Mouse (Mus musculus) induced T-regulatory cell, adult 2 months (primary cell): Measurements from ENCODE around the gene Adgrl2.

Experiments
- DNase-seq: peaks from one replicate; pipeline ENCODE4 v3.0.0-alpha.2; 2012; ENCODE audit warnings: low read depth

The Adgrl2 gene

DNA sequence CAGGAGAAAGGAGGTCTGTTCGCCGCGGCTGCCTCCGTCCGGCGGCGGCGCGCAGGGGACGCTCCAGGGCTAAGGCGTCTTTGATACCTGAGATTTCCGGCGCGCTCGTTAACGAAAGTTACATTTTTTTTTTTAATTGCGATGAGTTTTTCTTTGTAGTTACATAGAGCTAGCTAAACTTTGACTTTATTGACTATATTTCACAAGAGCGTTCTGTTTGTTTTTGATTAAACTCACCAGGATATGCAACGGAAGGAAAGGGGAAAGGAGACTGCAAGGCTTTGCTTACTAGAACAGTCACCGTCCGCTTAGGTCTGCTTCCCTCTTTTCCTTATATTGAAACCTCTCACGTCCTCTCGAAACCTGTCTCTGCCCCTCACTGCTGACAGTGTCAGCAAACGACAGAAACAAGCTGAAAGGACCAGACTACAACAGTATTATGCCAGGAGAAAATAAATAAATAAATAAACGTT, at the start of gene Adgrl2:
Gene Adgrl2, minus strand, starts transcription at position 25 of the 473 bp plus-strand sequence.
- peak; percentile 8 for DNase-seq

DNA sequence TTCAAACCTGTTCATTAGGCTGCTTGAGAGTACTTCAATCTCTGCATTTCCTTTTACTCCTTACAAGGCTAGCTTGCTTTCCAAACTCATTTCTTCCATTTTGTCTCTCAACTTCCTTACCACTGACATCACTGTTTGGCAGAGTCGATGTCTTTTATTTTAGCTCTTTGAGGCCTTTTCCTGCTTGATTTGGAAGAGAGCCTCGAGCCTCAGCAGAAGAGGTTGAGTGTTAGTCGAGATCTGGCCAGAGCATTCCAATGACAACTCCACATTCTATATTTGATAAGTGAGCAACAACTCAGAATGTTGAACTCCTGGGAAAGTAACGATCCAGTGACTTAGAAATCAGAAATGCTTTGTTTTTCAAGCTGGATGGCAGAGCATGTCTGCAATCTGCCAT, 48.4 kb upstream of the Adgrl2 start:
- no peak for DNase-seq

DNA sequence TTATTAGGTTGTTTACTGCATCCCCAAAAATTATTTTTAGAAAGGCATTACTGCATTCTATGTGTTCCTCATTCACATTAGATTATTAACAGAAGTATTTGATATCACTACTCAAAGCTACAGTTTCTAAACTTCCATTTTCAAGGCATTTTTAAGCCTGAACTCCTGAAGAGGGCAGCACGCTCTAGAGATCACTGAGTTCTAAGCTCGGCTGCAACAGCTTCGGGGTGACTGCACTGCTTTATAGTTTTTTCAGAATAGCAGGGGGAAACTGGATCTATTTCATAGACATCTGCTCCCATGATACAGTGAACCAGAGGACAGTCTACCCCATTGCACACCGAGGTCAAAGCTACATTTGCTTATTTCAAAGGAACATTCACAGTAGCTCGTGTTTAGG, 29.6 kb upstream of the Adgrl2 start:
- no peak for DNase-seq

DNA sequence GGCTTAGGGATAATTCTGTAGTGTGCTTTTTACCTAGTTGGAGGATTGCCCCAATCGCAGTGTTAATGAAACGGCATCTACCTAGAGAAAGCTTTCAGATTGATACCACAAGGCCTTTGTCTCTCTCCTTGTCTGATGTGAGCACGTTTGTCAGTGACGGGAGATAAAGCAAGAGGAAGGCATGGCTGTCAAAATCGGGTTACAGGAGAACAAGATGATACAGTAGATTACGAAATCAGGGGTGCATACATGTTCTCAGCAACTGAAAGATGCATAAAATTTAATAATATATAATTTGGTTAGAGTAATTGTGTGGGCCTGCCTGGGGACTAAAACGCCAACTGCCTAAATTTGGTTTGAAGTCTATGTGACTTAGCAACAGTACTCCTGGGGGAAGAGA, 19.0 kb upstream of the Adgrl2 start:
- no peak for DNase-seq

DNA sequence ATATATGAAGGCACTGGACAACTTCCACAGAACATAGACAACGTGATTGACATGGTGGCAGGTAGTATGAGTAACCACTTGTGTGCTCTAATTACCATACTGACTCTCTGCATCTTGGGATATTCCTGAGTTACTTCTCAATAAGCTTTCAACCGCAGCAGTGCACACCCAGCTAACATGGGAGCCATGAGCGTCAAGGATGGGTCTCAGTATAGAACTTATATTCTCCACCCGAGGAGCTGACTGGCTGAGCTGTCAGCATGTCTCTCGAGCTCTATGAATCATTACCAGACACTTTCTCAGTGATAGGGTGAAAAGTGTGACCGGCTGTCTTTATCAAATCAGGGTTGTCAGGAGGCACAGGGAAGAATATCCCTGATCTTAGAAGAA, 18.3 kb upstream of the Adgrl2 start:
- no peak for DNase-seq

DNA sequence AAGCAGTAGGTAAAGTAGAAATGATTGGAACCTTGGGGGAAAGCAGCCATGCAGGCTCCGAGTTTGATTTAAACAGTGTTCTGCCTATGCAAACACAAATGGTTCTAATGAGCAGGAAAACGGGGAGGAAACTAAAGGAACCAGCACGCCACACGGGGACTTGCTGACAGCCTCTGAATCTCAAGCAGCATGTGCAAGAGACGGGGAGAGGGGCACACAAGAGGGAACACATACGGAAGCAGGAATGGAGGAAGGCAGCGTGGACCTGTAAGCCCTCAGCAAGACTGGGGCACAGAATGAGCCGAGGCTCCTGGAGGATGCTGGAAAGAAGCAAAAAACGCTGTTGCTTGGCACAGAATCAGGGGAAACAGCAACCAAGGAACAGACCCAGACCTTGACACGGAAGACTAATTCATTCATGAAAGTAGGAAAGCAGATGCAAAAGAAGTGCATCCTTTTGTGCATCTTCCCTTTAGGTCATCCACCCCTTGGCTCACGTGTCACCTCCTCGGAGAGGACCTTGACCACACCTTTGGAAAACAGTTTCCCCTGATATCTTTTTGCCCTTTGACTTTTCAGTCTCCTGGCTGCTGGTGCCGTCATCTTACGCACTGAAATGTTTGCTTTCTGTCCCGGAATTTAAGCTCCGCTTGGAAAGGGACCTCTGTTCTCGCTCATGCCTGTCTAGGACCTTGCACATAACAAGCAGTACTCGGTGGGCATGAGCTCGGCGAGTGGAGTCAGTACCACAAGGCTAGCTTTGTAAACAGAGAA, 17.7 kb upstream of the Adgrl2 start:
- DNase-seq: no peak

DNA sequence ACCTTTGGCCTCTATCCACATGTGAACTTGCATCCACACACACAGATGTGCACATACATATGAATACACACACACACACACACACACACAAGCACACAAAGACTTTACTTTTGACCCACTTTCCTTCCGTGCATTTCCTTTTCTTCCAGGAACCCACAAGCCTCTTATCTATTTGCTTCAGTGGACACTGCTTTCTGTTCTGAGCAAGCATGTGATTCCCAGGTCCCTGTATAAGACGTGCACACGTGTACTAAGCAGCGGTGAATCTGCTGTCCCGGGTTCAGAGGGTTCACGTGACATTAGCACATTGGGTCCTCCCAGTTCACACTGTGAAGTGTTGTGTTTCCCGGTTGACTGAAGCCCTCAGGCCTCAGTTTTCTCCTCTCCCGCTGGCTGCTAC, 11.0 kb upstream of the Adgrl2 start:
- DNase-seq: no peak

DNA sequence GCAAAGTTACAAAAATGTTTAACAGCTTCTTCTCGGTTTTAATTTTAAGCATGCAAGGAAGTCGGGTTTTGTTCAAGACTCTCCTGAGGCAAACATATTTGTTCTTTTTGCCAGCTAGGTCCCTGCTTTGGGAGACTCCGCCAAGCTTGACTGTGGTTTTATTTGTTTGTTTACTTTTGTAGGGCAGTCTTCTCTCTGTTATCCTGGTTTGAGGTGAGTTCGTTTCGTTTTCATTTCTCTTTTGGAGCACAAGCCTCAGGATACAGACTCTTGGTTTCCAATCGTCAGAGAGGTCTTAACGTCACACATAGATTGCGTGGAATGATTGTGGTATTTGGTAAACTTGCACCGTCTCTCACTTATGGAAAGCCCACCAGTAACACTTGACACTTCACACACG, 8.3 kb upstream of the Adgrl2 start:
- no peak for DNase-seq

DNA sequence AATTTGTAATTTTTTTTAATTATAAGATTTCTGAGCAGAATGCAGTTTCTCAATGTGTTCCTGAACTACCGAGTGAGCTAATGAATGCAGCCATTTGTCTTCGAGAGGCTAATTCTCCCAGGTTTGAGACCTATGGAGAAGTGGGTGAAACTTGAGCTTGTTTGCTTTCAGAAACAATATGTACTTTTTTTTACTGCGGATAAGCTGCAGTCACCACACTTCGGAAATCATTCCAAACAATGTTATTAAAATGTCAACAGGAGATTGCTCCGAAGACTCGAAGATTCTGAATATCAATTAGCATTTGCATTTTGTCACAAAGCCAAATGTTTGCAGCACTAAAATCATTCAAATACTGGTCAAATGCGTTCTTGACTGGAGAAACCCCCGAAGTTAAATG, 701 bp upstream of the Adgrl2 start:
- DNase-seq: no peak

DNA sequence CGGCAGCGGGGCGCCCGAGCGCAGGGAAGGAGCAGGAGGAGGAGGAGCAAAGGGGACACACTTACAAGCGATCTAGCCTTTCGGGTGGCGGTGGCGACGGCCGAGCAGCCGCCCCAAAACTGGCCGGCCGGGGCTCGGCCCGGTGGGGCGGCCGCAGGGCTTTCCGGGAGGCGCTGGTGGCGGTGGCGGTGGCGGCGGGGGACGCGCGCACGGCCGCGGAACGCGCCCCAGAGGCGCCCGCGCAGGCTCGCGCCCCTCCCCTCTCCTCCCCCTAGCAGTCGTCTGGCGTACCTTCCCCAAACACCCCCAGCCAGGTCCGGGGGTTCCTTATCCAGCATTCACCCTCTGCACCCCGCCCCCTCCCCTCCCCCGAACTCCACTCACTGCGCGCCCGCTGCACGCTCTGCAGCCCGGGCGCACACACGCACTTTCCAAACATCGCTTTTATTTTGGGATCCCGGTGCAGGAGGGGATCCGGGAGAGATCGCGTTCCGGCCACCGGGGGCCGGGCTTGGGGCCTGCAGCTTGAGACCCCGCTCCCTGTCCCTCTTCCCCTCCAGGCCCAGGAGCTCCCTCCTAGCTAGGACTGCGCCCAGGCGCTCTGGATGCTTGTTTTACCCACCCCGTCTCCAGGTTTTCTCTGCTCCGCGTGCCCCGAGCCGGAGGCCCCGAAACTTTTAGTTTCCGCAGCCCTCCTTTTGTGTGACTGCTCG, 381 bp downstream of the Adgrl2 start:
- no peak for DNase-seq

DNA sequence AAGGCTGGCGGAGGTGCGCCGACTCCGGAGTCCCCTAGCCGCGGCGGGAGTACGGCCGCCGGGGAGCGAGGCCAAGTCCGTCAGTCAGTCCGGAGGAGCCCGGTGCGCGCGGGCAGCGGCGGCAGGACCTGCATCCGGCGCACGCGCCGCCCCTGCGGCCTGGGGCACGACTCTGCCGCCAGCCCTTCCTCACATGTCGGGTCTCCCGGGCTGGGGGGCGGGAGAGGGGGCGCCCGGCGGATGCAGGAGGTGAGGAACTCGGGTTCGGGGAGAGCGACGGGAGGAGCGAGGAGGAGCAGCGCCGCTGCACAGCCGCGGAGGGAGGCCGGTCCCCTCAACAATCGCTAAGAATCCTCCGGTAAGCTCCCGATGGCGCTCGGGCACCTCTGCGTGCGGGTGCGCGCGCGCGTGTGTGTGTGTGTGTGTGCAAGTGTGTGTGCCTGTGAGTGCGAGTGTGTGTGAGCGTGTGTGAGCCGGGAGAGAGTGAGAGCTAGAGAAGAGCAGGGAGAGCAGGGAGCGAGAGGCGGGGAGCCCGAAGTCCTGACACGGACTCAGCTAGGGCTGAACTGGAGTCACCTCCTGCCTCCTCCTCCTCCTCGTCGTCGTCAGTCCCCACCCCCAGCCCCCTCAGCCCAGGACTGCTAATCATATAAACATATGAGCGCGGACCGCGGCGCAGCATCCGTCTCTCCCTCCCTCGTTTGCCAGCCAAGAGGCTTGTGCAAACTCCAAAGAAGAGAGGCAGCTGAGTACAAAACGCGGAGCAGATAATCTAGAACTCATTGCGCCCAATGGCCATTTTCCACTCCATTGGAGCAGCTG, 1.1 kb downstream of the Adgrl2 start:
- DNase-seq: peak; percentile 11

DNA sequence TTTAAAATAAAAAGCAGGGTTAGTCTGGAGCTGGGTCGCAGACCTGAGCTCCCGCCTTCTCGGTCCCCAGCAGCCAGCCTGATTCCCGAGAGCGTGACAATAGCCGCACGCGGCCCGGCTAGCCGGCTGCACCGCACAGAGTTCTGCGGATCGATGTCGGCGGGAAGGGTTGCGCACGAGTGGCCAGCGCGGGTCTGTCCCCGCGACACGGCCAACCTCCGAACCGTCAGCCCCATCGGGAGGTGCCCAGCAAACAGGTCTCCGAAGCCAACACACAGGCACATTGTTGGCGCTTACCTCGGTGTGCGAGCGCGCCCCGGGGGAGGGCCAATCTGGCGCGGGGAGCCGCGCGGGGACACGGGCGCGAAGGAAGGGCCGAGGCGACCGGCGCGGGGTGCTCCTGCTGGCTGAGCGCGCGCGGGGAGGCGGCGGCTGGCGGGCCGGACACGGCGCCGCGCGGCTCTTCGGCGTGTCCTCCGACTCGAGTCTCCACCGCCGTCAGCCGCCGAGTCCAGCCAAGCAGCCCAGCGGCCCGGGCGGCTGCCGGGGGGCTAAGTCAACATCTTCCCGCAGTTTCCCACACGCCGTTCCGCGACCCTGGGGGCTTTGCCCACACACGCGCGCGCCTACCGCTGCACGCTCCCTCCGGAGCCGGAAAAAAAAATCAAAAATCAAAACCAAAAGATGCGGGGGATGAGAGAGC, 1.9 kb downstream of the Adgrl2 start:
- no peak for DNase-seq

DNA sequence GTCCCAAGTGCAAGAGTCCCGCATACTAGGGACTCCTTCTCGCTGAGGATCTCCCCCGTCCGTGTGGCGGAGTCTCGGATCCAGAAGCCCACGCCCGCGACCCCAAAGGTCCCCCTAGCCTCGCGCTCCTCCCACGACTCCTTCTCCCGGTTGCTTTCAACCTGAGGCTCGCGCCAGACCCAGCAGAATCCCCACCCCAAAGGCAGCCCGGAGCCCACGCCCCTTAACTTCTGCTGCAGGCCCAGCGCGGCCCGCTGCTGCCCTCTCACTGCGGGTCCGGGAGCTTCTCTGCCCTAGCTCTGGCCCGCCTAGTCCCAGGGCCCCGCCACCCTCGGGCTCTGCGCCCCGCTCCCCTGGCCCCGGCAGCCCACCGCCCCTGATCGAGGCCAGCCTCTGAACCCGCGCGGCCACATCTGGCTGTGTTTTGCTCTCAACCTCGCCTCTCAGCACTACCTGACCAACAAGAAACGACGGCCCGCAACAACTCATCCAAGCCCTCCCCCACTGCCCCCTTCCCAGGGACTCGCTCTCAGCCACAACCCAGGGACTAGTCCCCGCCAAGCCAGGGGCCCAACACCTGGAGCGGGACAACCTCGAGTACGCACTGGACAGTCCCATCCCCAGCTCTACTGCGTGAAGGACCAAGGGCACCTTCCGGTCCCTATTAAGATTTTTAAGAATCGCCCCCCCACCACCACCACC, 2.6 kb downstream of the Adgrl2 start:
- no peak for DNase-seq

DNA sequence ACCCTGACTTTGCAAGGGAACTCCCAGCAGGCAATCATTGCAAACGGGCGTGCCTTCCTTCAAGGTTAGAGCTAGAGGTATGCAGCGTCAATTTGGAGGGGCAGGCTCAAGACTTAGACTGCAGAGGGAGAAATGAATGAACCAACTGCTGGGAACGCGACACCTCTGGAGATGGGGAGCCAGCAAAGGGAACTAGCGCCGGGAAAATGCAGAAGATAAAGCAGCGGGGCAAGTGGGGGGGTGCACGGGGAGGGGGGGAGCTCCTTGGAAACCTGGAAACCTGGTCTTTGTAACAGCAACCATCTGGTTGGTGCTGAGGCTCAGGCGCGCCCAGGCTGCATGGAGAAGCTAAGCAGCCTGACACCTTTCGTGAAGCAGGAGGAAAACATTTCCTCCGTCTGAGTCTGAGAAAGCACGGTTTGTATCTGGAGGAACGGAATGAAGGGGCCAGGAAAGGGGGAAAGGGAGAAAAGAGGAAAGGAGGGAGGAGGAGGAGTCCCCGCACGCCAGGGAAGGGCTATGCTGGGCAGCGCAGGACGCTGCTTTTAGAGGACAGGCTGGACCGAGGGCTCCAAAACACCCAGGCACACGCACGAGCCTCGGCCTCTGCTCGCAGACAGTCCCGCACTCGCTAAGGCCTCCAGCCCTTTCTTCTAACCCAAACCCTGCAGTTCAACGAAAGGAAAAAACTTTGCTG, 3.3 kb downstream of the Adgrl2 start:
- no peak for DNase-seq

DNA sequence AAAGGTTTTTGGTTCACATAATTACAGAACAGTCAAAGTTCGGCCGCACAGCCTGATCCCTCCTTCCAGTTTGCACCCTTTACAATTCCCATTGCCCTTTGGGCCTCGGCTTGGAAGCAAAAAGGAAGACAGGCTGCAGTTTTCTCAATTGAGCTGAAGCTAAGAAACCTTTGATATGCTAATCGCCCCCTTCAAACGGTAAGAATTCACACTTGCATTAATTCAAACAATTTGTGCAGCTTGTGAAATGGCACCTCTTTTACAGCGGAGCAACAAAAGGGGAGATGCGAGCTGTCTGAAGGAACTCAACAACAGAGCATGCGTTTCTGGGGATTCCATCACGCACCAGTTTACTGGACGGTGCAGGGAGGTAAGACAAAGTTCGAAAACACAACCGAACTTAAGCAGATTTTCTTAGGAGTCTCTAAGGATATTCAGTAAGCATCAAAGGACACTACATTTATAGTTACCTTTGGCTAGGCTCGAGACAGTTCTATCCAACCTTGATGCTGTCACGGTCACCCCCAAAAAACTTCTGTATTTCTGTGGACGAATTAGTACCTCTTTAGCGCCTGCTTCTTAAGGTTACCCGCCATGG, 4.0 kb downstream of the Adgrl2 start:
- no peak for DNase-seq

DNA sequence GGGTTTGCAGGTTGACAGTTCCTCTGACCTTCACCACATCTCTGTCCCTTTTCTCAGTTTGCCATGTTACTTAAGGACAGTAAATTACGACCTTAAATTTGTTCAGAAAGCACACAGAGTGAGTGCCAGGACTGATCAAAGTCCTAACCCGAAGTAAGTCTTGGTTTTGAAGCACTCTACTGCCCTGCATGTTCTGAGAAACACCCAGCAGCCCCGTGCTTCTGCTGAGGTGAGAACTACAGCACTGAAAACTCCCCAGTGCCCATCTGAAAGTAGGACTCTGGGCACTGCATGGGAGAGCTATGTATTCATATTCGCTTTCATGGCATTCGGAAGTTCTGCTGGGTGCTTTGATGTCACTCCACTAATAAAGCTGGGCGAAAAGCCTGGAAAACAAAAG, 6.0 kb downstream of the Adgrl2 start:
- no peak for DNase-seq

DNA sequence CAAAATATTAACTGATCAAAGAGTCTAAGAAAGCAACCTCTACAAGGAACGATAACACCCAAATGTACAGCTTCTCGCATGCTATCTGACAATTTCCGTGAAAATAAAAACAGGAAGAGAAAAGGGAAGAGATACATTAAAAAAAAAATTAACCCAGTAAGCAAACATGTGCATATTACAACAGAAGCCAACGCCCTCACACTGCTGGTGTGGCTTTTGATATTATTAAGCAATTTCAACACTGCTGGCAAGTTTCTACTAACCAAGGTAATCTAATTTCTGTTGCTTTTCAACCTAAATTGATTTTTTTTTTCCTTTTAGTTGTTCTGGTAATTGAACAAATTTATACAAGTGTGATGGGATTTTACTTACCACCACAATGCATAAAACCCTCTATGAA, 8.0 kb downstream of the Adgrl2 start:
- DNase-seq: no peak

DNA sequence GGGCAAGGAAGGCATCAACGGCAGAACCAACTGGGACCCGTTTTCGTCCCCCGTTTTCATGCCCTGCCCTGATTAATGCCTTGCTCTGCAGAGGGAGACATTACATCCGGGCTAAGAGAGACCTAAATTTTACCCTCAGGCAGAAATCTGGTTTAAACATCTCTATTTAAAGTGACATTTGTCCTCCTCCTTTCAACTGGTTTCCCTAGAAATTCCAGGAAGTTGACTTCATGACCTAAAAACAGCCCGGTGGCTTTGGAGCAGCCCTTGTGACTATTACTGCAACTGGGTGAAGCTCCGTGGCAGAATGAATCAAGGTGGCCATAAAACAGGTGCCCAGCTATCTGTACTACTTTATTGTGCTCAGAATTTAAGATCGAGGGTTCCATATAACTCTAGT, 8.6 kb downstream of the Adgrl2 start:
- no peak for DNase-seq

DNA sequence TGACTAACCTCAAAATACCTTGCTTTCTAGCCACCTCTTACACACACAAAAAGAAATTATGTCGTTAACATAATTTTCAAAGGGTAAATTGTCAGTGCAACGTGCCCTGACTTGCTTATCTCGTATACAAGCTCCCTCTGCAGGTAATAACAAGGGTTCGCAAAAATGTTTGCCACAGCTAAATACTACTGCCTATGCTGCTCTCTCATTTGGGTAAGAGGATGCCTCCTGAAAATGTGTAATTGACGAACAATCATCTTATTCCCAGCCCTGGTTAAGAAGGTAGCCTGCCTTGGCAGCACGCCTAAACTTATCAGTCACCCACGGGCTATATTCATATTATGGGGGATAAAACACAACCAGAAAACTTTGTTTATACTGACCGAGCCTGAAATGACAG, 11.8 kb downstream of the Adgrl2 start:
- no peak for DNase-seq

DNA sequence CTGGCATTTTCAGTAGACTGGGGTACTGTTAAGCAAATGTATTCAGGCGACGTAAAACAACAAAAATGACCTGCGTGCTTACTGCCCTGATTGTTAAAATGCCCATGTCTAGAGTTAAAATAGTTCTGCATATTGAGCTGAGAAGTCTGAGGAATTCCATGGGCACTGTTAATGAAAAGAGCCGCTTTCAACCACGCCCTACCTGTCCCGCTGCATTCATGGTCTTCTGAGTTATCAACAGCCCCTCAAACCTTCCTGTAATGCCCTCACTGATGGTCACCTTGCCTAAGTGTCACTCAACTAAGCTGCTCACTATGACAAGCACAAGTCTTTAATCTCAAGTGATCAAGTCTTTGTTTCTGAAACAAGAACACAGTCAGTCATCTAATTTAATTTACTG, 12.5 kb downstream of the Adgrl2 start:
- no peak for DNase-seq

DNA sequence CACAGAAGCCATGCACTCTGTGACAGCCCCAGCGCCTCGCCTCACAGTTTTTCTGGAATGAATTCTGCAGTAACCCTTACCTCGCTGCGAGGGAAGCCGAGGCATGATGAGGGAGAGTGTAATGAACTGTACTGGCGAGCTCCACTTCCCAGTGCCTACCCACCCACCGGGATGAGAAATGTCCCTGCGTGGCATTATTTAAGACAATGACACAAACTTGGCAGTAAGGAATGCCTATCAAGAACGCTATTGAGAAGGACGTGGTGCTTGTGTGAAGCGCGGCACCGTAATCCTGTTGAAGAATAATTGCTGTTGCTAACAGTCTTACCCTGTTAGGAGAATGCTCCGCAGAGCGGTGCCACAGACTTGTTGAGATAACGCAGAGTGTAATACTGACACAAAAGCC, 13.2 kb downstream of the Adgrl2 start:
- no peak for DNase-seq
